Mouse (Mus musculus): ENCODE measurements around the gene Olfr679.
"Not testable (repeated sequence)": the region's sequence is repeated elsewhere in the genome, so short reads cannot be mapped to it uniquely, and the experiment has no call there.

The Olfr679 gene

DNA sequence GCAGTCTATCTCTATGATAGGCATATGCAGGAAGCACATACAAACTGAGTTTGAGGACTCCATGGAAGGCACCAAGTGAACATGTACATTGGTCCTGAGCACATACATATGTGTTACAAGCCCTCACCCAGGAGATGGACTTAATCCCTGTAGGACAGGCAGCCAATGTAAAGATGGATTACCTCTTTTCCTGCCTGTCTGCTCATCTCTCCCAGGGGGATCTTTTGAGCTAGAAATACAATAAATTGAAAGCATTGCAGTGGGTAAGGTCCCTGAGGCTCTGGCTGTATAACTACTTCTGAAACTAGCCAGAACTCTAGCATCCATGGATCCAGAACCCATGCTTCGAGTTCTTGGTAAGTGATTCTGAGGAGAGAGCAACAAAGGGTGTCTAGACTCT, at the start of gene Olfr679:
TSS of gene Olfr679 (plus strand) at position 301 of the 400 bp plus-strand sequence.
- DNase-seq (ENCODE audit: low spot score in 2 of 2), result no peak

GRCm38 (mm10) chr7:105032398-105032797, 48.6 kb upstream of the Olfr679 start, which contains the start of gene Olfr676:
Gene Olfr676 (plus strand): TSS chr7:105032698.
- no peak for DNase-seq (ENCODE audit: low spot score in 2 of 2)

DNA sequence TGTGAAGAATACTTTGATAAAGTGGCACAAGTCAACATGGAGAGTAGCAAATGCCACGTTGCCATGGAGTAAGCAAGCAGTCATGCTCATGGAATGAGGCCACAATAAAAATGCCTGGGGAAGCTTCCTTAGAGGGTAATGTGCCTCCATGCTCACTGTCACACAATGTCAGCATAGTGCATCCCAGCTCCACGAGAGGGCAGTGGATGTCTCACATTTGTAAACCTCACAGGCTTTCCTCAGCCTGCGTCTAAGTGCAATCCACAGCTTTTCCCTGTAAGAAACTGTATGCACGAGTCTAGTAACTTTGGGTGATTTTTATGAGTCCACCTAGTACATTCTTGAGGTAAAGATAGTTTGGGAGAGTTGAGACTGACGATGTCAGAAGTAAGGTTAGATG, 47.2 kb upstream of the Olfr679 start:
- not testable (repeated sequence) for DNase-seq (ENCODE audit: low spot score in 2 of 2)

- no peak for DNase-seq (ENCODE audit: low spot score in 2 of 2)
Observed at GRCm38 (mm10) chr7:105058951-105059350, 22.1 kb upstream of the Olfr679 start.

DNA sequence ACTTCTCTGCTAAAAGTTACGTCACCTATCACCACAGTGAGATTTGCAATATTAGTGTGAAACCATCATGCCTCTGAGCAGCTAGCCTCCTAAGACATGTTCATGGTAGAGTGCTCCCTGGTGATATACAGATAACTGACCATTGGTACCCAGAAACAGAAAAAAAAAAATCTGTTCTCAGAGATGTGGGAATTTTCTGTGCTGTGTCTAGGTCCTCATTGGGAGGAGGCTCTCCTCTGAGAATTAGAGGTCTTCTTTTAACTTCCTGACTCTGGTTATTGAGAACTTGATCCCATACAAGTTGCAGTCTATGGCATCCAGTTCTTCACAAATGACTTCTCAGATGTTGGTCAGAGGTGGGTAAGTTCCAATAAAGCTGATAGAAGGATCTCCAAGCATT, 16.8 kb upstream of the Olfr679 start, which contains the start of gene Olfr678:
TSS of gene Olfr678 (plus strand) at position 301 of the 400 bp plus-strand sequence.
- DNase-seq (ENCODE audit: low spot score in 2 of 2), result no peak

DNA sequence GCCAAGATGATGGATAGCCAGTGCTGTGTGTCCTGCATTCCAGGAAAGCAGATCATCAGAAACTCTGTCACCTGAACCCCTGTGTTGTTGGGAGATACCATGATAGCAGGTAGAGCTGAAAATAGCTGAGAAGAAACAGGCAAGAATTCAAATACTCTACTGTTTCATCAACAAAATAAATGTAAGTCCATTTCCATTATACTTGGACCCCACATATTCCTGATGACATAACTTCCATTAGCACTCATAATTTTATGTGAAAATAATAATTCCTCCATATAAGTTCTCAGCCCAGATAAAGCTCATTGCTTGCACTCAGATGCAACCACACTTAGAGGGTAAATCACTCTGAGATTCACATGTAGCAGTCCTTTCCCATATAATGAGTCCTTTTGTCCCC, 11.7 kb downstream of the Olfr679 start, which contains the start of gene Olfr680-ps1:
TSS of gene Olfr680-ps1 (minus strand) at position 101 of the 400 bp plus-strand sequence.
- not testable (repeated sequence) for DNase-seq (ENCODE audit: low spot score in 2 of 2)

DNA sequence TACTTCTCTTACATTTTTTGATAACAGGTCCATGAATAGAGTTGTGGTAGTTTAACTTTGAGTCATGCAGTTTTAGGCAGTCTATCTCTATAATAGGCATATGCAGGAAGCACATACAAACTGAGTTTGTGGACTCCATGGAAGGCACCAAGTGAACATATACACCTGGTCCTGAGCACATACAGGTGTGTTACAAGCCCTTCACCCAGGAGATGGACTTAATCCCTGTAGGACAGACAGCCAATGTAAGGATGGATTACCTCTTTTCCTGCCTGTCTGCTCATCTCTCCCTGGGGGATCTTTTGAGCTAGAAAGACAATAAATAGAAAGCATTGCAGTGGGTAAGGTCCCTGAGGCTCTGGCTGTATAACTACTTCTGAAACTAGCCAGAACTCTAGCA, 35.5 kb downstream of the Olfr679 start, which contains the start of gene Olfr681:
TSS of gene Olfr681 (plus strand) at position 301 of the 400 bp plus-strand sequence.
- no peak for DNase-seq (ENCODE audit: low spot score in 2 of 2)
